Mouse (Mus musculus) midbrain, postnatal 0 days (tissue): ENCODE measurements at regions not wholly inside any gene's neighbourhood (a gene's known extent, or its start where the extent isn't known, plus 50 kb on each side); places are given as distances from the start of the nearest gene placed in this dataset.
"Not testable (repeated sequence)": the region's sequence is repeated elsewhere in the genome, so short reads cannot be mapped to it uniquely, and the experiment has no call there.

Source experiments
- ATAC-seq: fragments of 200-750 bp; cut with Nextera tagmentation; 2 replicates; pipeline ENCODE4 v1.8.0; 2017; ENCODE audit warnings: moderate number of reproducible peaks, mild to moderate bottlenecking, moderate TSS enrichment, moderate library complexity; ENCODE audit not compliant: low FRiP score
- DNase-seq: peaks from one replicate; pipeline ENCODE4 v3.0.0-alpha.2; 2015; ENCODE audit warnings: low spot score
- H3K27ac ChIP-seq: fragments of 300-500 bp; sonication (generic); 2 replicates; pipeline ENCODE4 v1.5.1; 2014; ENCODE audit warnings: low read depth, mild to moderate bottlenecking, low read length, mixed read lengths
- H3K27me3 ChIP-seq: fragments of 300-500 bp; sonication (generic); 2 replicates; pipeline ENCODE4 v1.6.1; 2014; ENCODE audit warnings: low read length, control low read depth, mixed read lengths; ENCODE audit not compliant: insufficient read depth
- H3K36me3 ChIP-seq: fragments of 300-500 bp; sonication (generic); 2 replicates; pipeline ENCODE4 v1.6.1; 2014; ENCODE audit warnings: low read length, control low read depth, mixed read lengths; ENCODE audit not compliant: insufficient read depth
- H3K4me1 ChIP-seq: fragments of 300-500 bp; sonication (generic); 2 replicates; pipeline ENCODE4 v1.6.1; 2014; ENCODE audit warnings: mild to moderate bottlenecking, control low read depth, antibody characterized with exemption, low read length, mixed read lengths; ENCODE audit not compliant: insufficient read depth
- H3K4me2 ChIP-seq: fragments of 300-500 bp; sonication (generic); 2 replicates; pipeline ENCODE4 v1.6.1; 2014; ENCODE audit warnings: low read depth, mild to moderate bottlenecking, low read length, mixed read lengths; ENCODE audit not compliant: poor library complexity, severe bottlenecking
- H3K4me3 ChIP-seq: fragments of 300-500 bp; sonication (generic); 2 replicates; pipeline ENCODE4 v1.5.1; 2014; ENCODE audit warnings: low read depth, mild to moderate bottlenecking, low read length, moderate library complexity
- H3K9ac ChIP-seq: fragments of 300-500 bp; sonication (generic); replicated peaks from 2 replicates; pipeline ENCODE4 v1.6.1; 2014; ENCODE audit warnings: mild to moderate bottlenecking, low read length, moderate library complexity, mixed read lengths; ENCODE audit not compliant: poor library complexity, severe bottlenecking
- H3K9me3 ChIP-seq: fragments of 300-500 bp; sonication (generic); 2 replicates; pipeline ENCODE4 v1.6.1; 2016; ENCODE audit warnings: low read length, control low read depth
- CTCF ChIP-seq: IDR thresholded peaks from 2 replicates; pipeline ENCODE4 v1.5.1; 2016; ENCODE audit warnings: antibody characterized with exemption, mild to moderate bottlenecking
- WGBS: fragments of 180-500 bp; shearing (Covaris S2); extraction: QIAGEN DNeasy Blood & Tissue Kit; methylation state at CpG from one replicate; pipeline ENCODE4 v1.1.7; 2014; 5-methylcytosine and 5-hydroxymethylcytosine counted together

DNA sequence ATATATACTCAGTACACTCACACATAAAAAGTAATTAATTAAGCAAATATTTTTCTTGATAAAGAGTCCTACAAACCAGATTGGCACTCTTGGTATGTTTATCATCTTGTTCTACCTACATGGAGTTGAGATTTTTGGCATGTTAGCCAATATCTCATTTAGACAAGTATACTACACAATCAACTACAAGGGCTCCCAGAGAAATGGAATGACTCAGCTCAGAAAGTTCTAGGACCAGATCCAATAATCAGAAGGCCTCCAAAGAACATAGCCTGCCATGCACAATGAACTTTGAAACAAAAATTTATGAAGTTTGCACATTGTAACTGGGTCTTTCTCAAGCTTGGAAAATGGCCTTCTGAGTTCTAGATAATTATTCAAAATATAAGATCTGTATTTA, 100.0 kb upstream of the Tbl1x start:
- Histone ChIP-seq H3K27ac (no peak overlapping the region), H3K9me3 (no peaks in the 10 kb centered on the region), H3K9ac (no peak overlapping the region), H3K4me1 (no peaks in the 10 kb centered on the region), H3K27me3 (no peaks in the 10 kb centered on the region), H3K36me3 (no peaks in the 10 kb centered on the region), H3K4me2 (no peak overlapping the region), H3K4me3 (no peak overlapping the region)
- no peak for TF ChIP-seq CTCF
- no peak for ATAC-seq
- no peak for DNase-seq

DNA sequence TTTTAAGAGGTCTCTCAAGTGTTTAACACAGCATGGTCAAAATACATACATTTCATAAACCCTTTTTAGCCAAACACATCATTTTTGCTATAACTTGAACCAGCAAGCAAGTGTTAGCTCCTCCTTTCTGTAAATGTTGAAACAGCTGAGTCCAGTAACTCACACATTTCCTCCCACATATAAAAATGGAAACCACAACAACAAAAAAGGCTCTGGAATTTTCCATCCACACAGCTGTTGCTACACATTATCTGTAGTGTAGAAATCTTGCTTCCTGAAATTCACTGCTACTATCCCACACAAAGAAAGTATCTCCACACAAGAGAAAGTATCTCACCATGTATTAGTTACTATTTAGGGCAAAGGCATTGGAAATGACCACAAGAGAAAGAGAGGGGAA, 96.7 kb upstream of the Tbl1x start:
- no peak for TF ChIP-seq CTCF
- no peaks in the 10 kb centered on the region for H3K36me3 ChIP-seq

DNA sequence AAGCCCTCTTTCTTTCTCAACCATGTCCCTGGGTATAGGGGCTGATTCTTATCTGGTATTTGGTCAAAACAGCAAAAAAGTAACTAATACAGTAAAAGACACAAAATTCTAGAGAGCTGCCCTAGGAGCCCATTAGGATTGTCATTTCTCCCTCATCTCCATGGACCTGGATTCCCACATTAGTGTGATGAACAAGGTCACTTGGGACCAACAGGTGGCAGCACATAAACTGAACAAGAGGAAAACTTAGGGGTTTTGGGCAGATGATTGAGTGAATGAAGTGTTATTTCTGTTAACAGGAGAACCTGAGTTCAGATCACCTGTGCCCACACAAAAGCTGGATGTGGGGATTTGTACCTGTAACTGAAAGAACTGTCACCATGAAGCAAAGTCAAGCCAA, 93.0 kb upstream of the Tbl1x start:
- DNase-seq, result no peak
- H3K9me3 ChIP-seq, result no peaks in the 10 kb centered on the region
- ATAC-seq, result no peak
- H3K27ac ChIP-seq, result no peak overlapping the region
- H3K27me3 ChIP-seq, result no peaks in the 10 kb centered on the region
- H3K4me1 ChIP-seq, result no peaks in the 10 kb centered on the region
- H3K9ac ChIP-seq, result no peak overlapping the region
- no peaks in the 10 kb centered on the region for H3K36me3 ChIP-seq
- no peak overlapping the region for H3K4me3 ChIP-seq
- H3K4me2 ChIP-seq, result no peak overlapping the region
- 0 out of 2 replicates have a peak, but pooled peaks have one; percentile 23 for TF ChIP-seq CTCF

More for the DNA sequence above, 96.7 kb upstream of the Tbl1x start:
- Histone ChIP-seq H3K4me2 (no peak overlapping the region), H3K4me3 (no peak overlapping the region), H3K27ac (no peak overlapping the region), H3K9me3 (no peaks in the 10 kb centered on the region), H3K27me3 (no peaks in the 10 kb centered on the region), H3K9ac (no peak overlapping the region), H3K4me1 (no peaks in the 10 kb centered on the region)
- DNase-seq (no peak), ATAC-seq (no peak)

DNA sequence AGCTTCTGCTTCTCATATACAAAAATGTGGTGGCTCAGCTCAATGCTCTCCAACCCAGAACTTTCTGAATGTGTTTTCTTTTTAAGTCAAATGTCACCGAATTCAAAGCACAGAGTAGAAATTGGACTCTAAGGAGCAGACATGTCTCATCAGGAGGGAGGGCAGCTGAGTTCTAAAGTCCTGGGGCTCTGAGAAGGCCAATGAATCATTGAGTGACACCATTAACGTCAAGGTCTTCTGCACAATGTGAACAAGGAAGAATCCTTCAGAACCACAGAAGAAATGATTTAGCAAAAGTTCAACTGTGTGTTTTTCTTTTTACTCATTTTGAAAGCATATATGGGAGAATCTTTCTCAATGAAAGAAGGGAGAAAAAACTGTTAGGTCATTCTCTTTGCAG, 88.6 kb upstream of the Tbl1x start:
- ATAC-seq (no peak), DNase-seq (no peak)
- H3K27ac ChIP-seq, result no peak overlapping the region
- no peaks in the 10 kb centered on the region for H3K36me3 ChIP-seq
- H3K27me3 ChIP-seq, result no peaks in the 10 kb centered on the region
- no peaks in the 10 kb centered on the region for H3K4me1 ChIP-seq
- no peak for TF ChIP-seq CTCF
- no peak overlapping the region for H3K9ac ChIP-seq
- no peaks in the 10 kb centered on the region for H3K9me3 ChIP-seq
- 67% methylated on average over 2 of the region's 2 CpGs for WGBS
- no peak overlapping the region for H3K4me3 ChIP-seq
- no peak overlapping the region for H3K4me2 ChIP-seq

DNA sequence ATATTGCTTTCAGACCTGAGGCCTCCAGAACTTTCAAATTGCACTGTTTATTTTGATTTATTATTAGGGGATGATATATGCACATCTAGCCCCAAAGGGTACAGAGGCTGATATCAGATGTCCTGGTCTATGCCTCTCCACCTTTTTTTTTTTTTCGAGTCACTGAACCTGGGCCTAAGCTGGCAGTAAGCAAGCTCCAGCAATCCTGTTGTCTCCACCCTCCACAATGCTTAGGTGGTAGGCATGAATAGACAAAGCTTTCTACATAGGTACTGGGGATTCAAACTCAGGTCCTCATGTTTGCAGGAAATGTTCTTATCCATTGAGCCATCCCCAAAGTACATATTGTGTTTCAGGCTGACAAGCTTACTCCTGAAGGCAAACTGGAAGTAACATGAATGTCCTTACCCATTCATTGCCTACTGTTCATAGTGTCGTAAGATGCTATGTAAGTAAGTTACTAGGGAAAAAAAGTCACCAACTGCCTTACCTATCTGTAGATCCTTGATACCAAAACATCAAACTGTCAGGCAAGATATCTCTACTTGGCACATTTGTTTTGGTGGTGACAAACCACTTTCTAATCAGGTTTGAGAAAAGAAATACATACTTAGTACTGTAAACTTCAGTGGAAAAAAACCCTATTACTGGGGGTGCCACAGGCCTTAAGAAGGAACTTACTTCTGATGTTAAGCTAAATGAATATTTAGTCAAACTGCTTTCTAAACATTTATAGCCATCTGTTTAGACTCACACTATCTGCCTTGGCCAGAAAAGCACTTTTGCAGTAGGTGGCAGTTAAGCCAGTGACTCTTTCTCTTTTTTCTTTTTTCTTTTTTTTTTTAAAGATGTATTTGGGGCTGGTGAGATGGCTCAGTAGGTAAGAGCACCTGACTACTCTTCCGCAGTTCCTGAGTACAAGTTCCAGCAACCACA, 85.8 kb upstream of the Tbl1x start:
- no peaks in the 10 kb centered on the region for H3K27me3 ChIP-seq
- H3K4me3 ChIP-seq, result no peak overlapping the region
- no peak for DNase-seq
- H3K4me2 ChIP-seq, result no peak overlapping the region
- H3K9me3 ChIP-seq, result no peaks in the 10 kb centered on the region
- no peak overlapping the region for H3K9ac ChIP-seq
- 94% methylated on average over 3 of the region's 3 CpGs for WGBS
- ATAC-seq, result no peak
- no peaks in the 10 kb centered on the region for H3K4me1 ChIP-seq
- TF ChIP-seq CTCF, result no peak
- H3K27ac ChIP-seq, result no peak overlapping the region
- H3K36me3 ChIP-seq, result no peaks in the 10 kb centered on the region

DNA sequence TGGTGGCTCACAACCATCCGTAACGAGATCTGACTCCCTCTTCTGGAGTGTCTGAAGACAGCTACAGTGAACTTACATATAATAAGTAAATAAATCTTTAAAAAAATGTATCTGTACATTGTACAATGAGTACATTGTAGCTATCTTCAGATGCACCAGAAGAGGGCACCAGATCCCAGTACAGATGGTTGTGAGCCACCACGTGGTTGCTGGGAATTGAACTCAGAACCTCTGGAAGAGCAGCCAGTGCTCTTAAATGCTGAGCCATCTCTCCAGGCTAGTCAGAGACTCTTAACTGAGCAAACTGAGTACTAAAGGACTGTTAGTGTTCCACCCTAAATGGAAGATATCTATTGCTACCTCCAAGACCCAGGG, 85.1 kb upstream of the Tbl1x start:
- not testable (repeated sequence) for H3K27me3 ChIP-seq, ATAC-seq, H3K27ac ChIP-seq, H3K4me2 ChIP-seq, H3K9ac ChIP-seq, H3K36me3 ChIP-seq, H3K4me1 ChIP-seq, H3K9me3 ChIP-seq, H3K4me3 ChIP-seq, DNase-seq
- WGBS, result 75% methylated on average over 3 of the region's 3 CpGs

DNA sequence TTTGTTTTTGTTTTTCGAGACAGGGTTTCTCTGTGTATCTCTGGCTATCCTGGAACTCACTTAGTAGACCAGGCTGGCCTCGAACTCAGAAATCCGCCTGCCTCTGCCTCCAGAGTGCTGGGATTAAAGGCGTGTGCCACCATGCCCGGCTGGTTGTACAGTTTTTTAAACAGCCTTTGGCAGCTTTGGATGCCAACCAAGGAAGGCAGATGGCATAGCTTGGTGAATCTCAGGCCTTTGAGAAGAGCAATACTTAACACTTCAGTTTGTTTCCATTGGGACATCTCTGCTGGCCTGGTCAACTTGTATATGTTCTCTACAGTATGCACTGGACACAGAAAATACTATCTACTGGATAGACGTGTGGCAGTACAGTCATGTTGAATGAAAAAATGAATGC, 84.0 kb upstream of the Tbl1x start:
- H3K27ac ChIP-seq, H3K4me3 ChIP-seq, H3K36me3 ChIP-seq, H3K9ac ChIP-seq, H3K4me1 ChIP-seq, ATAC-seq, DNase-seq, H3K4me2 ChIP-seq, H3K9me3 ChIP-seq, H3K27me3 ChIP-seq: not testable (repeated sequence)
- 82% methylated on average over 6 of the region's 6 CpGs for WGBS
